Mouse (Mus musculus): ENCODE measurements around the gene Usp49. TPM values are rescaled to one million over a fixed set of nuclear protein-coding genes. Genes with fewer than 3 reads are reported as not detected.

Gene Usp49
- polyA plus RNA-seq, 1 experiment from 2014 or later = 2.6 TPM

- no peak overlapping the region for H3K4me3 ChIP-seq (ENCODE audit: low read depth, low read length)
- H3K27me3 ChIP-seq (replicated peaks; ENCODE audit: control insufficient read depth, insufficient read depth, low read length) = no peaks in the 10 kb centered on the region
- H3K27ac ChIP-seq (ENCODE audit: low read depth, low read length) = no peak overlapping the region
- TF ChIP-seq CTCF (IDR thresholded peaks at IDR 0.05; ENCODE audit: low read depth) = no peak
- whole genome bisulfite sequencing = 39% methylated on average over 5 of the region's 5 CpGs
- no peaks in the 10 kb centered on the region; the same call in 1 of the 2 replicates for H3K4me1 ChIP-seq (replicated peaks; ENCODE audit: control insufficient read depth, insufficient read depth, low read length)
- ATAC-seq = no peak
- H3K9ac ChIP-seq (ENCODE audit: low read depth, low read length) = no peak overlapping the region
- H3K4me2 ChIP-seq (replicated peaks; ENCODE audit: low read depth) = no peak overlapping the region
- H3K36me3 ChIP-seq (ENCODE audit: control insufficient read depth, insufficient read depth) = peaks cover 5% of the 10 kb centered on the region; the same call in 1 of the 2 replicates
- no peaks in the 10 kb centered on the region for H3K9me3 ChIP-seq (ENCODE audit: control insufficient read depth)
These were observed 25.2 kb downstream of the Usp49 start for GRCm38 (mm10) chr17:47655697-47656096.

GRCm38 (mm10) chr17:47657901-47658300, 27.4 kb downstream of the Usp49 start:
- Histone ChIP-seq H3K4me3 (ENCODE audit: low read depth, low read length) (no peak overlapping the region), H3K36me3 (ENCODE audit: control insufficient read depth, insufficient read depth) (peaks cover 5% of the 10 kb centered on the region; the same call in 1 of the 2 replicates)
- ATAC-seq = no peak

GRCm38 (mm10) chr17:47658741-47659243, 28.3 kb downstream of the Usp49 start:
- Histone ChIP-seq H3K27me3 (replicated peaks; ENCODE audit: control insufficient read depth, insufficient read depth, low read length) (no peaks in the 10 kb centered on the region), H3K4me3 (ENCODE audit: low read depth, low read length) (no peak overlapping the region), H3K36me3 (ENCODE audit: control insufficient read depth, insufficient read depth) (no peaks in the 10 kb centered on the region; the same call in 1 of the 2 replicates), H3K9ac (ENCODE audit: low read depth, low read length) (no peak overlapping the region), H3K9me3 (ENCODE audit: control insufficient read depth) (no peaks in the 10 kb centered on the region), H3K4me1 (replicated peaks; ENCODE audit: control insufficient read depth, insufficient read depth, low read length) (no peaks in the 10 kb centered on the region; the same call in 1 of the 2 replicates), H3K27ac (ENCODE audit: low read depth, low read length) (no peak overlapping the region), H3K4me2 (replicated peaks; ENCODE audit: low read depth) (no peak overlapping the region)
- WGBS = 51% methylated on average over 3 of the region's 3 CpGs
- ATAC-seq = no peak
- TF ChIP-seq CTCF (IDR thresholded peaks at IDR 0.05; ENCODE audit: low read depth) = no peak

More at GRCm38 (mm10) chr17:47657901-47658300, 27.4 kb downstream of the Usp49 start:
- no peaks in the 10 kb centered on the region for H3K27me3 ChIP-seq (replicated peaks; ENCODE audit: control insufficient read depth, insufficient read depth, low read length)
- no peak overlapping the region for H3K9ac ChIP-seq (ENCODE audit: low read depth, low read length)
- WGBS = 68% methylated on average over 4 of the region's 4 CpGs
- no peak overlapping the region for H3K27ac ChIP-seq (ENCODE audit: low read depth, low read length)
- no peaks in the 10 kb centered on the region for H3K9me3 ChIP-seq (ENCODE audit: control insufficient read depth)
- no peak for TF ChIP-seq CTCF (IDR thresholded peaks at IDR 0.05; ENCODE audit: low read depth)
- H3K4me2 ChIP-seq (replicated peaks; ENCODE audit: low read depth) = no peak overlapping the region
- no peaks in the 10 kb centered on the region; the same call in 1 of the 2 replicates for H3K4me1 ChIP-seq (replicated peaks; ENCODE audit: control insufficient read depth, insufficient read depth, low read length)

GRCm38 (mm10) chr17:47663009-47663713, 32.7 kb downstream of the Usp49 start:
- 76% methylated on average over 9 of the region's 9 CpGs for WGBS
- no peak for ATAC-seq

GRCm38 (mm10) chr17:47664474-47664873, 34.0 kb downstream of the Usp49 start:
- Histone ChIP-seq H3K4me1 (replicated peaks; ENCODE audit: control insufficient read depth, insufficient read depth, low read length) (no peaks in the 10 kb centered on the region), H3K36me3 (ENCODE audit: control insufficient read depth, insufficient read depth) (0 out of 2 replicates have a peak, but pooled peaks cover 3% of the 10 kb centered on the region), H3K27ac (ENCODE audit: low read depth, low read length) (no peak overlapping the region), H3K4me3 (ENCODE audit: low read depth, low read length) (no peak overlapping the region), H3K4me2 (replicated peaks; ENCODE audit: low read depth) (no peak overlapping the region), H3K27me3 (replicated peaks; ENCODE audit: control insufficient read depth, insufficient read depth, low read length) (no peaks in the 10 kb centered on the region), H3K9ac (ENCODE audit: low read depth, low read length) (no peak overlapping the region), H3K9me3 (ENCODE audit: control insufficient read depth) (no peaks in the 10 kb centered on the region)
- TF ChIP-seq CTCF (IDR thresholded peaks at IDR 0.05; ENCODE audit: low read depth) = no peak
- no peak for ATAC-seq
- WGBS = 74% methylated on average over 7 of the region's 7 CpGs

More at GRCm38 (mm10) chr17:47663009-47663713, 32.7 kb downstream of the Usp49 start:
- H3K4me2 ChIP-seq (replicated peaks; ENCODE audit: low read depth) = no peak overlapping the region
- no peaks in the 10 kb centered on the region for H3K4me1 ChIP-seq (replicated peaks; ENCODE audit: control insufficient read depth, insufficient read depth, low read length)
- no peak overlapping the region for H3K4me3 ChIP-seq (ENCODE audit: low read depth, low read length)
- H3K27me3 ChIP-seq (replicated peaks; ENCODE audit: control insufficient read depth, insufficient read depth, low read length) = no peaks in the 10 kb centered on the region
- no peak overlapping the region for H3K9ac ChIP-seq (ENCODE audit: low read depth, low read length)
- TF ChIP-seq CTCF (IDR thresholded peaks at IDR 0.05; ENCODE audit: low read depth) = no peak
- no peak overlapping the region for H3K27ac ChIP-seq (ENCODE audit: low read depth, low read length)
- H3K9me3 ChIP-seq (ENCODE audit: control insufficient read depth) = no peaks in the 10 kb centered on the region
- H3K36me3 ChIP-seq (ENCODE audit: control insufficient read depth, insufficient read depth) = 0 out of 2 replicates have a peak, but pooled peaks cover 3% of the 10 kb centered on the region

DNA sequence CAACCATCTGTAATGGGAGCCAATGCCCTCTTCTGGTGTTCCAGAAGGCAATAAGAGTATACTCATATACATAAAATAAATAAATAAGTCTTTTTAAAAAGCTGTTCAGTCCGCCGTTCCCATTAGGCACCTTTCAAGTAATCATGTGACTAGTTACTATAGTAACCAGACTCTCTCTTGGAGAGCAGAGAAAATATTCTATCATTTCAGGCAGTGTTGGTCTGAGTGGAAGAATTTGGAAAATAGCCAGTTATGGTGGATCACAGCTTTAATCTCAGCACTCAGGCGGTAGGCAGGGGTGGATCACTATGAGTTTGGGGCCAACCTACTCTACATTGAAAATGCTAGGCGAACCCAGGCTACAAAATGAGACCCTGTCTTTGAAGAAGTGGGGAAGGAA, 38.7 kb downstream of the Usp49 start:
- H3K4me1 ChIP-seq (replicated peaks; ENCODE audit: control insufficient read depth, insufficient read depth, low read length) = no peaks in the 10 kb centered on the region
- H3K4me3 ChIP-seq (ENCODE audit: low read depth, low read length) = no peak overlapping the region
- H3K4me2 ChIP-seq (replicated peaks; ENCODE audit: low read depth) = no peak overlapping the region
- no peak overlapping the region for H3K9ac ChIP-seq (ENCODE audit: low read depth, low read length)
- TF ChIP-seq CTCF (IDR thresholded peaks at IDR 0.05; ENCODE audit: low read depth) = no peak
- 0 out of 2 replicates have a peak, but pooled peaks cover 3% of the 10 kb centered on the region for H3K36me3 ChIP-seq (ENCODE audit: control insufficient read depth, insufficient read depth)
- no peaks in the 10 kb centered on the region for H3K9me3 ChIP-seq (ENCODE audit: control insufficient read depth)
- H3K27me3 ChIP-seq (replicated peaks; ENCODE audit: control insufficient read depth, insufficient read depth, low read length) = no peaks in the 10 kb centered on the region
- WGBS = 70% methylated on average over 4 of the region's 4 CpGs
- no peak overlapping the region for H3K27ac ChIP-seq (ENCODE audit: low read depth, low read length)
- ATAC-seq = no peak
